13 mouse cellular contexts compared by ENCODE assay signal in the genomic region with DNA sequence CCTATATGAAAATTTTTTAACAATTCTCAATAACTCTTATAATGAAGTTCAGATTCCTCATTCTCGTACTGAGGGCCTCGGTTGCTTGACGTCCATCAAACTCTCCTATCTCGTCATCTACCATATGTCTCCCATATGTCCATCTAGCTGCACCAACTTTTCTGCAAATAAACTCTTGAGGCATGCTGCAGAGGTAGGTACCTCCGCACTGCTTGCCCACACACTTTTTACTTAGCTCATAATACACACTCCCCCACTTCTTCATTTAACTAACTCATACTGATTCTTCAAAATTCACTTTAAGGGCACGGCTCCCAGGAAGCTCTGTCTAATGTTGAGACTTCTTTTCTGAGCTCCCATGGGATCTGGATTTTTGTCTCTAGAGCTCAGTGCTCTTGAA.
"Had no signal": no experiment of that assay in that cellular context is flagged by ENCODE, and none has a peak within 500 bp of the region (broad histone marks: within the 10 kb centered on the region; RNA-seq: fewer than 3 reads in every experiment).

No protein-coding gene starts in this region.

- H3K4me3 ChIP-seq: midbrain, embryonic 10.5 days; midbrain, embryonic 13.5 days; midbrain, embryonic 15.5 days; neural tube, embryonic 12.5 days; stomach, embryonic 15.5 days had no signal

- H3K9me3 ChIP-seq: midbrain, embryonic 10.5 days; midbrain, embryonic 13.5 days; midbrain, embryonic 15.5 days; neural tube, embryonic 12.5 days; stomach, embryonic 15.5 days had no signal

- H3K4me2 ChIP-seq: lung, embryonic 14.5 days; midbrain, embryonic 13.5 days; midbrain, embryonic 15.5 days; neural tube, embryonic 12.5 days; stomach, embryonic 15.5 days had no signal

- DNase-seq: lung, adult 18-20 months; lung, embryonic 14.5 days; lung, postnatal 10 days; lung, postnatal 4 days; thymus, adult 18-20 months; thymus, postnatal 14 days; thymus, postnatal 36 days had no signal

- H3K27ac ChIP-seq: midbrain, embryonic 10.5 days; midbrain, embryonic 13.5 days; midbrain, embryonic 15.5 days; neural tube, embryonic 12.5 days; stomach, embryonic 15.5 days; stomach, postnatal 0 days had no signal

- H3K4me1 ChIP-seq: midbrain, embryonic 10.5 days; midbrain, embryonic 13.5 days; midbrain, embryonic 15.5 days; neural tube, embryonic 12.5 days; stomach, embryonic 15.5 days had no signal

- H3K27me3 ChIP-seq: midbrain, embryonic 13.5 days; neural tube, embryonic 12.5 days; stomach, embryonic 15.5 days had no signal

- ATAC-seq: midbrain, embryonic 13.5 days; midbrain, embryonic 15.5 days had no signal

- H3K36me3 ChIP-seq: midbrain, embryonic 10.5 days; midbrain, embryonic 13.5 days; midbrain, embryonic 15.5 days; neural tube, embryonic 12.5 days; stomach, embryonic 15.5 days had no signal

- H3K9ac ChIP-seq: lung, embryonic 14.5 days; midbrain, embryonic 13.5 days; midbrain, embryonic 15.5 days; neural tube, embryonic 12.5 days; stomach, embryonic 15.5 days had no signal
